Mouse (Mus musculus): ENCODE data around the gene Neurod2.

The Neurod2 gene

GRCm38 (mm10) chr11:98318421-98319116 is 10.9 kb downstream of the Neurod2 start:
- DNase-seq (ENCODE audit: low spot score in 2 of 2), result no peak

- no peak for DNase-seq (ENCODE audit: low spot score in 2 of 2)
Observed at GRCm38 (mm10) chr11:98317479-98317878, 12.0 kb downstream of the Neurod2 start.

- DNase-seq (ENCODE audit: low spot score in 2 of 2), result peak in 1 of 2 experiments; percentile 76
Observed at GRCm38 (mm10) chr11:98313790-98314323, 15.6 kb downstream of the Neurod2 start.

- no peak for DNase-seq (ENCODE audit: low spot score in 2 of 2)
Observed at GRCm38 (mm10) chr11:98298484-98299205, 30.8 kb downstream of the Neurod2 start.

GRCm38 (mm10) chr11:98297778-98298177 is 31.7 kb downstream of the Neurod2 start:
- no peak for DNase-seq (ENCODE audit: low spot score in 2 of 2)

GRCm38 (mm10) chr11:98296916-98297315 is 32.5 kb downstream of the Neurod2 start:
- no peak for DNase-seq (ENCODE audit: low spot score in 2 of 2)

GRCm38 (mm10) chr11:98296277-98296676 is 33.2 kb downstream of the Neurod2 start:
- DNase-seq (ENCODE audit: low spot score in 2 of 2), result no peak

GRCm38 (mm10) chr11:98295013-98295585 is 34.3 kb downstream of the Neurod2 start:
- no peak for DNase-seq (ENCODE audit: low spot score in 2 of 2)

GRCm38 (mm10) chr11:98294188-98295012 is 35.0 kb downstream of the Neurod2 start:
- DNase-seq (ENCODE audit: low spot score in 2 of 2), result peak; percentile 25 to 65

- no peak for DNase-seq (ENCODE audit: low spot score in 2 of 2)
Observed at GRCm38 (mm10) chr11:98293070-98293469, 36.4 kb downstream of the Neurod2 start.

- DNase-seq (ENCODE audit: low spot score in 2 of 2), result no peak
Observed at GRCm38 (mm10) chr11:98290906-98291305, 38.5 kb downstream of the Neurod2 start.

GRCm38 (mm10) chr11:98289873-98290272 is 39.6 kb downstream of the Neurod2 start:
- DNase-seq (ENCODE audit: low spot score in 2 of 2), result no peak

GRCm38 (mm10) chr11:98287961-98288360 is 41.5 kb downstream of the Neurod2 start:
- no peak for DNase-seq (ENCODE audit: low spot score in 2 of 2)

GRCm38 (mm10) chr11:98287531-98287930 is 41.9 kb downstream of the Neurod2 start:
- DNase-seq (ENCODE audit: low spot score in 2 of 2), result no peak

GRCm38 (mm10) chr11:98285368-98285767 is 44.1 kb downstream of the Neurod2 start:
- DNase-seq (ENCODE audit: low spot score in 2 of 2), result no peak

- no peak for DNase-seq (ENCODE audit: low spot score in 2 of 2)
Observed at GRCm38 (mm10) chr11:98284230-98284629, 45.2 kb downstream of the Neurod2 start.

- DNase-seq (ENCODE audit: low spot score in 2 of 2), result no peak
Observed at GRCm38 (mm10) chr11:98283740-98284139, 45.7 kb downstream of the Neurod2 start.

Measured in spleen, postnatal 4 days (tissue).